Mouse (Mus musculus) liver, embryonic 11.5 days (tissue): ENCODE measurements around the gene Cox5a. TPM values are rescaled to one million over a fixed set of nuclear protein-coding genes. Genes with fewer than 3 reads are reported as not detected.

Experiments used
- ATAC-seq: fragments of 200-750 bp; cut with Nextera tagmentation; replicated peaks from 2 replicates; pipeline ENCODE4 v1.8.0; 2017; ENCODE audit warnings: moderate number of reproducible peaks, mild to moderate bottlenecking, moderate TSS enrichment, moderate library complexity; ENCODE audit not compliant: low FRiP score
- DNase-seq: peaks from one replicate; pipeline ENCODE4 v3.0.0-alpha.2; 2017; ENCODE audit warnings: low spot score
- H3K27ac ChIP-seq: fragments of 300-500 bp; sonication (generic); 2 replicates; pipeline ENCODE4 v1.5.1; 2014; ENCODE audit warnings: mild to moderate bottlenecking, low read depth, low read length, control low read depth
- H3K27me3 ChIP-seq: fragments of 300-500 bp; sonication (generic); replicated peaks from 2 replicates; pipeline ENCODE4 v1.6.1; 2014; ENCODE audit warnings: low read length, mixed read lengths; ENCODE audit not compliant: control insufficient read depth, insufficient read depth
- H3K36me3 ChIP-seq: fragments of 300-500 bp; sonication (generic); 2 replicates; pipeline ENCODE4 v1.6.1; 2014; ENCODE audit warnings: mild to moderate bottlenecking, low read length, moderate library complexity, mixed read lengths; ENCODE audit not compliant: control insufficient read depth, insufficient read depth
- H3K4me1 ChIP-seq: fragments of 300-500 bp; sonication (generic); replicated peaks from 2 replicates; pipeline ENCODE4 v1.6.1; 2014; ENCODE audit warnings: low read length, mixed read lengths; ENCODE audit not compliant: control insufficient read depth, insufficient read depth
- H3K4me2 ChIP-seq: fragments of 300-500 bp; sonication (generic); 2 replicates; pipeline ENCODE4 v1.6.1; 2014; ENCODE audit warnings: mild to moderate bottlenecking, control low read depth, moderate library complexity
- H3K4me3 ChIP-seq: fragments of 300-500 bp; sonication (generic); 2 replicates; pipeline ENCODE4 v1.5.1; 2014; ENCODE audit warnings: low read depth, low read length, control low read depth
- H3K9ac ChIP-seq: fragments of 300-500 bp; sonication (generic); 2 replicates; pipeline ENCODE4 v1.6.1; 2014; ENCODE audit warnings: low read depth, low read length, control low read depth
- H3K9me3 ChIP-seq: fragments of 300-500 bp; sonication (generic); 2 replicates; pipeline ENCODE4 v1.6.1; 2016; ENCODE audit warnings: low read length, inconsistent platforms, mixed read lengths; ENCODE audit not compliant: control insufficient read depth
- WGBS: fragments of 180-500 bp; shearing (Covaris S2); extraction: QIAGEN DNeasy Blood & Tissue Kit; methylation state at CpG from one replicate; pipeline ENCODE4 v1.1.7; 2014; 5-methylcytosine and 5-hydroxymethylcytosine counted together
- polyA plus RNA-seq: library from polyadenylated mRNA; unstranded; fragments of >200 nt; fragmentation: Nextera tagmentation; extraction: Ambion mirVana; gene quantifications from 2 replicates; pipeline ENCODE4 v1.2.1, GENCODE M21; 2014

The Cox5a gene
- polyA plus RNA-seq, 1 experiment from 2014 or later: 519 TPM

DNA sequence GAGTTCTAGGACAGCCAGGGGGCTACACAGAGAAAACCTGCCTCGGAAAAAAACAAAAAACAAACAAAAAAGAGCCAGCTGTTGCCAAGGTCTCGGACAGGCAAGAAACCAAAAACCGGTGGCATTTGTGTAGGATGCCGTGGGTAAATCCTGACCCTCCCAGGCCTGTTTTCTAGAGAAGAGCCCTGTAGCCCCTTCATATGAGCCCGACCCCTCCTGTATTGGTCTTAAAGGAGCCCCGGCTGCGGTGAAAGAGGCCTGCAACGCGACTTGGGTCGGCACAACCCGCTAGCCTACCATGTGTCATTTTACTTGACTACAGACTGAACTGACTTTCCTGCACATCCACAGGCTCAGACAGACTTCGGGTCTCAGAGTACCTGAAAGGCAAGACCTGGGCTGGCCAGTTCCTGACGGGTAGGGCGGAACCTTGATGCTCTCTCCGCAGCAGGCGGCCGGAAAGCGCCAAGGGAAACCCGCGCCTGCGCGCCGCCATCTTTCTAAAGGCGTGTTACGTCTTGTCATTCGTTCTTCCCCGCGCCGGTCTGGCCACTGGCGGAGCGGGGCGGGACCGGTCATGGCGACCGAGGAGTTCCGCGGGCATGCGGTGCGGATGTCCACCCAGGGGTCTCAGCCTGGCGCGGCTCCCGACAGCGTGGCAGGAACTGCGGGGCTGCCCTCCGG, 16.1 kb downstream of the Cox5a start, which contains the start of gene Fam219b:
TSS of gene Fam219b (plus strand) at position 485 of the 684 bp plus-strand sequence.
- 3% methylated on average over 45 of the region's 45 CpGs for WGBS

DNA sequence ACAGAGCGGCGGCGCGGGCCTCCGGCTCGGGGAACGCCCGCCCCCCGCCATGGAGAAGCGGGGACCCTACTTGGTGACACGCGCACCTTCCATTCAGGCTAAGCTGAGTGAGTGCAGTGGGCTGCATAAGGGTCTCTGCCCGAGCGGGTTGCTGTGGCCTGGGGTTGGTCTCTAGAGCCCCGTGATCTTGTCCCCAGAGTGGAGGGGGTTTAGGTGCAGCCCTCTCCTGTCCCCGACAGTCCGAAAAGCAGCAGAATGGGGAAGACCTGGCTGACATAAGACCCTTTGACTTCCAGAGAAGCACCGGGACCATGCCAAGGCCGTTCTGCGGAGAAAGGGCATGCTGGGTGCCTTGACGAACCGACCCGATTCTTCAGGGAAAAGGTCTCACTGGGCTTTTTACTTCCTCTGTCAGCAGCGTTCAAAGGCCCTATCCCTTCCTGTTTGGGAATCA, 16.7 kb downstream of the Cox5a start:
- ATAC-seq: peak; percentile 59
- peak overlapping the region; percentile 84 for H3K4me3 ChIP-seq
- H3K4me1 ChIP-seq: peaks cover 19% of the 10 kb centered on the region
- under 1% methylated on average over 24 of the region's 24 CpGs for WGBS
- H3K27me3 ChIP-seq: no peaks in the 10 kb centered on the region
- H3K9me3 ChIP-seq: no peaks in the 10 kb centered on the region
- peak overlapping the region; percentile 89 for H3K4me2 ChIP-seq
- DNase-seq: no peak
- peak overlapping the region; percentile 84 for H3K27ac ChIP-seq
- peaks cover 24% of the 10 kb centered on the region for H3K36me3 ChIP-seq
- H3K9ac ChIP-seq: peak overlapping the region; percentile 96

More for the DNA sequence above, 16.1 kb downstream of the Cox5a start, which contains the start of gene Fam219b:
- Histone ChIP-seq H3K4me1 (peaks cover 19% of the 10 kb centered on the region), H3K9me3 (no peaks in the 10 kb centered on the region), H3K4me2 (peak within 1 kb of the TSS; percentile 89), H3K36me3 (peaks cover 22% of the 10 kb centered on the region), H3K9ac (peak within 1 kb of the TSS; percentile 96), H3K27ac (peak within 1 kb of the TSS; percentile 84), H3K4me3 (peak within 1 kb of the TSS; percentile 84), H3K27me3 (no peaks in the 10 kb centered on the region)
- peak; percentile 83 for DNase-seq
- peak; percentile 86 for ATAC-seq

GRCm38 (mm10) chr9:57539550-57539949, 18.5 kb downstream of the Cox5a start:
- no peak for ATAC-seq
- H3K4me3 ChIP-seq: no peak overlapping the region
- H3K27me3 ChIP-seq: no peaks in the 10 kb centered on the region
- no peak overlapping the region for H3K9ac ChIP-seq
- DNase-seq: no peak
- no peak overlapping the region for H3K4me2 ChIP-seq
- no peaks in the 10 kb centered on the region for H3K9me3 ChIP-seq
- peaks cover 36% of the 10 kb centered on the region for H3K36me3 ChIP-seq
- peaks cover 19% of the 10 kb centered on the region for H3K4me1 ChIP-seq
- 84% methylated on average over 2 of the region's 2 CpGs for WGBS
- H3K27ac ChIP-seq: no peak overlapping the region

DNA sequence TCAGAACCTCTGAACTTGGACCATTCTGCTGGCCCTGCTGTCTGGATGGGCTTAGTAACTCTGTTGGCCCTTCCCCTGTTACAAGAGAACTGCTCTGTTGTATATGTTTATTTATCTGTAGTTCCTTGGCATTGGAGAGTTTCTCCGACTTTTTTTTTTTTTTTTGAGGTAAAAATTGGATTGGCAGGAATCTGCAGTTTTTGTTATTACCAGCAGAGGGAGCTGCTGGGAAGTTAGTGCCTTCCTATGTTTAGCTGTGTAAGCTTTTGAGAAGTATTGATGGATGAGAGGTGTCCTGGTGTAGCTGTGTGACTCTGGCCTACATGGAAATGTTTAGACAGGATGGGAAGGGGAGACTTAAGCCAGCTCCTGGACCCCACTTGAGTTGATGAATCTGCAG, 20.2 kb downstream of the Cox5a start:
- H3K9me3 ChIP-seq: no peaks in the 10 kb centered on the region
- DNase-seq (no peak), ATAC-seq (no peak)
- WGBS: 10% methylated on average over 1 of the region's 1 CpGs
- H3K27ac ChIP-seq: no peak overlapping the region
- H3K4me1 ChIP-seq: peaks cover 19% of the 10 kb centered on the region
- no peak overlapping the region for H3K4me3 ChIP-seq
- no peak overlapping the region for H3K9ac ChIP-seq
- peaks cover 48% of the 10 kb centered on the region for H3K36me3 ChIP-seq
- no peaks in the 10 kb centered on the region for H3K27me3 ChIP-seq
- H3K4me2 ChIP-seq: no peak overlapping the region

DNA sequence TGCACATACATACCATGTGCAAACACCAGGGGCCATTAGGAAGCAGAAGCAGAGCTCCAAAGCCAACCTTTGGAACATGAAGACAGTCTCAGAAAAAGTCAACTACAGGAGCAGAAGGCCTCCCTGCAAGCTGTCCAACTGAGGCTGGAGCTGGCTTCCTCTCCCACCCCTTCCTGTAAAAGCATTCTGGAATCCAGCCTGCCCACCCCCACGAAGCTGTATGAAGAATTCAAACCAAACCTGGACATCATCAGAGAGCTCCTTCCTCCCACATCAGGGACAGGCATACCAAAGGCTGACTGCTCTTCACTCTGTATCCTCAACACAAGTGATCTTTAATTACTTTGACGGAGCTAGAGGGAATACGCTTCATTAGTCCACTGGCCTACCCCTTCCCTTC, 22.9 kb downstream of the Cox5a start:
- Histone ChIP-seq H3K27ac (no peak overlapping the region), H3K36me3 (peaks cover 55% of the 10 kb centered on the region), H3K4me1 (peaks cover 14% of the 10 kb centered on the region), H3K9ac (no peak overlapping the region), H3K27me3 (no peaks in the 10 kb centered on the region), H3K4me2 (no peak overlapping the region), H3K9me3 (no peaks in the 10 kb centered on the region), H3K4me3 (no peak overlapping the region)
- ATAC-seq (no peak), DNase-seq (no peak)
- 82% methylated on average over 3 of the region's 3 CpGs for WGBS

- Histone ChIP-seq H3K4me3 (no peak overlapping the region), H3K4me2 (no peak overlapping the region), H3K4me1 (peaks cover 20% of the 10 kb centered on the region; the same call in 1 of the 2 replicates), H3K36me3 (peaks cover 42% of the 10 kb centered on the region), H3K27me3 (no peaks in the 10 kb centered on the region), H3K9ac (peak overlapping the region; percentile 20; the same call in 1 of the 2 replicates), H3K27ac (no peak overlapping the region), H3K9me3 (no peaks in the 10 kb centered on the region)
- WGBS: 43% methylated on average over 5 of the region's 5 CpGs
- ATAC-seq: peak; percentile 65
- no peak for DNase-seq
Measured at GRCm38 (mm10) chr9:57547287-57547686, 26.2 kb downstream of the Cox5a start.

GRCm38 (mm10) chr9:57547869-57548268, 26.8 kb downstream of the Cox5a start:
- H3K9ac ChIP-seq: no peak overlapping the region
- ATAC-seq: no peak
- 86% methylated on average over 11 of the region's 11 CpGs for WGBS
- no peaks in the 10 kb centered on the region for H3K9me3 ChIP-seq
- H3K4me1 ChIP-seq: peaks cover 20% of the 10 kb centered on the region; the same call in 1 of the 2 replicates
- no peak overlapping the region for H3K4me2 ChIP-seq
- no peak for DNase-seq
- no peak overlapping the region for H3K4me3 ChIP-seq
- no peak overlapping the region for H3K27ac ChIP-seq
- peaks cover 36% of the 10 kb centered on the region for H3K36me3 ChIP-seq
- H3K27me3 ChIP-seq: no peaks in the 10 kb centered on the region

- Histone ChIP-seq H3K4me2 (no peak overlapping the region), H3K36me3 (peaks cover 29% of the 10 kb centered on the region), H3K4me1 (peaks cover 20% of the 10 kb centered on the region; the same call in 1 of the 2 replicates), H3K4me3 (no peak overlapping the region), H3K27ac (no peak overlapping the region), H3K9me3 (no peaks in the 10 kb centered on the region), H3K9ac (no peak overlapping the region), H3K27me3 (no peaks in the 10 kb centered on the region)
- DNase-seq (no peak), ATAC-seq (no peak)
- 91% methylated on average over 4 of the region's 4 CpGs for WGBS
Measured at GRCm38 (mm10) chr9:57549186-57549585, 28.1 kb downstream of the Cox5a start.
